Mouse (Mus musculus) midbrain, embryonic 10.5 days (tissue): ENCODE data around the gene Fxr2. TPM values are rescaled to one million over a fixed set of nuclear protein-coding genes. Genes with fewer than 3 reads are reported as not detected.
A peak's percentile ranks its signal among the peaks of the same experiment; 100 is the strongest.

ENCODE experiments used
- DNase-seq: peaks from one replicate; pipeline ENCODE4 v3.0.0-alpha.2; 2017; ENCODE audit warnings: low spot score
- H3K27ac ChIP-seq: fragments of 300-500 bp; sonication (generic); replicated peaks from 2 replicates; pipeline ENCODE4 v1.5.1; 2016; ENCODE audit warnings: mild to moderate bottlenecking
- H3K27me3 ChIP-seq: fragments of 300-500 bp; sonication (generic); 2 replicates; pipeline ENCODE4 v1.6.1; 2016; ENCODE audit warnings: low read depth, mild to moderate bottlenecking; ENCODE audit not compliant: poor library complexity, severe bottlenecking
- H3K36me3 ChIP-seq: fragments of 300-500 bp; sonication (generic); 2 replicates; pipeline ENCODE4 v1.6.1; 2016; ENCODE audit warnings: mild to moderate bottlenecking, moderate library complexity
- H3K4me1 ChIP-seq: fragments of 300-500 bp; sonication (generic); 2 replicates; pipeline ENCODE4 v1.6.1; 2016
- H3K4me3 ChIP-seq: fragments of 300-500 bp; sonication (generic); 2 replicates; pipeline ENCODE4 v1.5.1; 2016; ENCODE audit warnings: mild to moderate bottlenecking, moderate library complexity
- H3K9me3 ChIP-seq: fragments of 300-500 bp; sonication (generic); replicated peaks from 2 replicates; pipeline ENCODE4 v1.6.1; 2016; ENCODE audit warnings: mild to moderate bottlenecking
- WGBS: fragments of 180-500 bp; shearing (Covaris S2); methylation state at CpG from one replicate; pipeline ENCODE4 v1.1.7; 2016; 5-methylcytosine and 5-hydroxymethylcytosine counted together
- polyA plus RNA-seq: library from polyadenylated mRNA; unstranded; fragments of >200 nt; fragmentation: Nextera tagmentation; extraction: Ambion mirVana; gene quantifications from 2 replicates; pipeline ENCODE4 v1.2.1, GENCODE M21; 2016

Gene Fxr2
- polyA plus RNA-seq, 1 experiment from 2014 or later = 39.1 TPM

DNA sequence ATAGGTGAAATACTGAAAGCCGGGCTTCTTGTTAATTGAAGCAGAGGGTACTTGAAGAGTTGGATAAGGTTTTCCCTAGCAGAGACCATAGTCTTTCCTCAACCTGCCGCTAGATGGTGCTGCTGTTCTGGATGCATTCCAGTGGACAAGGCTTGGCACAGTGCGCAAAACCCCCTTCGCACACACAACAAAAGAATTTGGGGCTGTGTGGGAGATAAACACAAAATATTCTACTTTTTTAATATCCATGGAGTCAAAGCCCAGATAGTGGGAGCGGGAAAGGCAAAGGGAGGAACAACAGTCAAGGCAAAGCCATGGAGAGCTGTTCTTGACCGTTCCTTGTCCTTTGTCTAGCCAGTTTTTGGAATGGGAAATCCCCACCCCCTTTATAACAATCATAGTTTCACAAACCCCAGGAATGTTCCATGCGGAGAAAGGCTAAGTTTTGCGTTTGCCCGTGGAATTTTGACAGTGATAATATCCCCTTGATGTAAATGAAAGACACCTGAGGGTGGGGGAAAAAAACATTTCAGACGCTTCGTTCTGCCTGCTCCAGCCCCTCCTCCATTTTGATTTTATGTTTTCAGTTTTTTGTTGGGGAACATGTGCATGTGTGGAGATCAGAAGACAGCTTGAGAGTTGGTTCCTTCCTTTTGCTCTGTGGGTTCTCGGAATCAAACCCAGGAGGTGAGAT lies 50.2 kb downstream of the Fxr2 start:
- peak overlapping the region; percentile 81 for H3K27ac ChIP-seq
- peak; percentile 89 for DNase-seq
- H3K4me3 ChIP-seq = peak overlapping the region; percentile 73
- peaks cover 25% of the 10 kb centered on the region for H3K27me3 ChIP-seq
- WGBS = 30% methylated on average over 12 of the region's 12 CpGs
- peaks cover 26% of the 10 kb centered on the region for H3K36me3 ChIP-seq
- H3K4me1 ChIP-seq = peaks cover 59% of the 10 kb centered on the region
- H3K9me3 ChIP-seq = no peaks in the 10 kb centered on the region

GRCm38 (mm10) chr11:69683576-69683975 lies 50.8 kb downstream of the Fxr2 start:
- peaks cover 20% of the 10 kb centered on the region for H3K36me3 ChIP-seq
- H3K9me3 ChIP-seq = no peaks in the 10 kb centered on the region
- DNase-seq = no peak
- H3K27me3 ChIP-seq = peaks cover 25% of the 10 kb centered on the region
- H3K4me1 ChIP-seq = peaks cover 59% of the 10 kb centered on the region
- peak overlapping the region; percentile 81 for H3K27ac ChIP-seq
- H3K4me3 ChIP-seq = no peak overlapping the region
- 80% methylated on average over 7 of the region's 7 CpGs for WGBS

- 80% methylated on average over 12 of the region's 12 CpGs for WGBS
- Histone ChIP-seq H3K4me3 (no peak overlapping the region), H3K27me3 (peaks cover 25% of the 10 kb centered on the region), H3K36me3 (peaks cover 13% of the 10 kb centered on the region), H3K9me3 (no peaks in the 10 kb centered on the region), H3K27ac (0 out of 2 replicates have a peak overlapping the region, but pooled peaks have one; percentile 81), H3K4me1 (peaks cover 59% of the 10 kb centered on the region)
- DNase-seq = no peak
Observed at GRCm38 (mm10) chr11:69684128-69684745, 51.4 kb downstream of the Fxr2 start.

DNA sequence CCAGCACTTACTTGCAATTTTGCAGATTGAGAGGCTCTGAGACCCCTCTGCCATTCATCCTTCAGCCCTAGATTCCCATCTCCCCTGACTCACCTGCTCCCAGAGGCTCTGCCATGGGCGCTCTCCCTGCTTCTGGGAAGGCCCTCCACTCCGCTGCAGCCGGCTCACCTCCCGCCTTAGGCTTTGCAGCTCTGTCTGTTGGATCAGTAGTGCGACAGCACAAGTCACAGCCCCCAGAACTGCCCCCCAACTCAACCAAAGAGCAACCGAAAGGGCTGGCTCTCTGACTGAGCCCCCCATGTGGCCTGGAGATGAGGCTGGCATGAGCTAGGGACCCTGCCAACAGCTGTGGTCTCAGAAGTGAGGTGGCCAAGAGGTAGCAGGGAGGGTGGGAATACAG lies 52.1 kb downstream of the Fxr2 start:
- DNase-seq = no peak
- peaks cover 55% of the 10 kb centered on the region for H3K4me1 ChIP-seq
- H3K9me3 ChIP-seq = no peaks in the 10 kb centered on the region
- WGBS = 81% methylated on average over 6 of the region's 6 CpGs
- peaks cover 7% of the 10 kb centered on the region for H3K36me3 ChIP-seq
- peaks cover 25% of the 10 kb centered on the region for H3K27me3 ChIP-seq
- 0 out of 2 replicates have a peak overlapping the region, but pooled peaks have one; percentile 30 for H3K27ac ChIP-seq
- H3K4me3 ChIP-seq = 0 out of 2 replicates have a peak overlapping the region, but pooled peaks have one; percentile 8

DNA sequence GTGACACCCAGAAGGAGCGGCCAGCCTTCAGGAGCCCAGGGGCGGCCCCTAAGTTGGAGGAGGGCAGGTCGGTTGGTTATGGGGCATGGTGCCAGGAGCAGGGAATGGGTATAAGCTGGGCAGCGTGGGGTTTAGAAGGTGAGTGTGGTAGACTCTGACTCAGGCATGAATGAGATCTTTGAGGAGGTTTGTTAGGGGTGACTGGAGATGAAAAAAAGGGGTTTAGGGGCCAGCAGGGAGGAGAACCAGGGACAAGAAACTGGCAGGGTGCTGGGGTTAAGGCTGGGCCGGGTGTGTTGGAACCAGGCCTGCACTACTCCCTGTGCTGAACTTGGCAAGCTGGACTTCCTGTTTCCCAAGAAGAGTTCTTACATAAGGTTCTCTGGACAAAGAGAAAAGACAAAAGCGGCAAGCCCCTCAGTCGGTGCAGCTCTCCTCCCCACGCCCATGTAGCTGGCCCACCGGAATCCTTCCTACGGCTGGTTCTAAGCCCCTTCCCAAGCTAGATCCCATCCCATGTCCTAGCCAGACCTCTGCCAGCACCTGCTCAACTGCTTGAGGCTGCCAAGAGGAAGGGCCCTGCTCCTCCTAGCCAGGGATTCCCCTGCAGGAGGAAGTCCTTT lies 52.8 kb downstream of the Fxr2 start, which contains the start of gene Tnfsf13:
Tnfsf13 (minus strand) TSS at position 259 of the 623 bp plus-strand sequence.
- H3K27ac ChIP-seq = peak within 1 kb of the TSS; percentile 30; the same call in 1 of the 2 replicates

GRCm38 (mm10) chr11:69686377-69686776 lies 53.6 kb downstream of the Fxr2 start:
- Histone ChIP-seq H3K27ac (no peak overlapping the region; the same call in 1 of the 2 replicates), H3K4me1 (peaks cover 40% of the 10 kb centered on the region), H3K4me3 (no peak overlapping the region), H3K36me3 (no peaks in the 10 kb centered on the region), H3K27me3 (peaks cover 25% of the 10 kb centered on the region), H3K9me3 (no peaks in the 10 kb centered on the region)
- DNase-seq = no peak
- 14% methylated on average over 4 of the region's 4 CpGs for WGBS

More for the DNA sequence above, 52.8 kb downstream of the Fxr2 start, which contains the start of gene Tnfsf13:
- Histone ChIP-seq H3K9me3 (no peaks in the 10 kb centered on the region), H3K27me3 (peaks cover 25% of the 10 kb centered on the region), H3K4me1 (peaks cover 48% of the 10 kb centered on the region), H3K4me3 (0 out of 2 replicates have a peak within 1 kb of the TSS, but pooled peaks have one; percentile 8), H3K36me3 (no peaks in the 10 kb centered on the region)
- no peak for DNase-seq
- 66% methylated on average over 10 of the region's 10 CpGs for WGBS

GRCm38 (mm10) chr11:69687061-69687460 lies 54.3 kb downstream of the Fxr2 start:
- 58% methylated on average over 5 of the region's 5 CpGs for WGBS
- peaks cover 25% of the 10 kb centered on the region for H3K27me3 ChIP-seq
- H3K27ac ChIP-seq = no peak overlapping the region
- no peaks in the 10 kb centered on the region for H3K9me3 ChIP-seq
- peaks cover 36% of the 10 kb centered on the region for H3K4me1 ChIP-seq
- peak overlapping the region; percentile 12; the same call in 1 of the 2 replicates for H3K4me3 ChIP-seq
- H3K36me3 ChIP-seq = no peaks in the 10 kb centered on the region
- DNase-seq = no peak

- H3K27ac ChIP-seq = peak overlapping the region; percentile 23; the same call in 1 of the 2 replicates
- 100% methylated on average over 1 of the region's 1 CpGs for WGBS
- DNase-seq = no peak
- peaks cover 20% of the 10 kb centered on the region; the same call in 1 of the 2 replicates for H3K27me3 ChIP-seq
- no peaks in the 10 kb centered on the region for H3K36me3 ChIP-seq
- no peaks in the 10 kb centered on the region for H3K9me3 ChIP-seq
- H3K4me3 ChIP-seq = no peak overlapping the region
- peaks cover 24% of the 10 kb centered on the region for H3K4me1 ChIP-seq
Observed at GRCm38 (mm10) chr11:69689891-69690290, 57.1 kb downstream of the Fxr2 start.

GRCm38 (mm10) chr11:69692196-69692811 lies 59.5 kb downstream of the Fxr2 start:
- no peak overlapping the region for H3K27ac ChIP-seq
- no peaks in the 10 kb centered on the region for H3K36me3 ChIP-seq
- no peak overlapping the region for H3K4me3 ChIP-seq
- no peaks in the 10 kb centered on the region for H3K9me3 ChIP-seq
- peaks cover 13% of the 10 kb centered on the region; the same call in 1 of the 2 replicates for H3K27me3 ChIP-seq
- no peak for DNase-seq
- WGBS = 86% methylated on average over 9 of the region's 9 CpGs
- peaks cover 14% of the 10 kb centered on the region for H3K4me1 ChIP-seq

- Histone ChIP-seq H3K27ac (no peak overlapping the region), H3K9me3 (no peaks in the 10 kb centered on the region), H3K4me3 (no peak overlapping the region), H3K36me3 (no peaks in the 10 kb centered on the region), H3K27me3 (peaks cover 13% of the 10 kb centered on the region; the same call in 1 of the 2 replicates), H3K4me1 (peaks cover 14% of the 10 kb centered on the region)
- DNase-seq = no peak
- 90% methylated on average over 6 of the region's 6 CpGs for WGBS
Observed at GRCm38 (mm10) chr11:69692863-69693262, 60.1 kb downstream of the Fxr2 start.

GRCm38 (mm10) chr11:69693421-69693965 lies 60.7 kb downstream of the Fxr2 start:
- peaks cover 13% of the 10 kb centered on the region; the same call in 1 of the 2 replicates for H3K27me3 ChIP-seq
- H3K4me1 ChIP-seq = peaks cover 14% of the 10 kb centered on the region
- WGBS = 60% methylated on average over 11 of the region's 11 CpGs
- no peak for DNase-seq
- H3K36me3 ChIP-seq = no peaks in the 10 kb centered on the region
- no peaks in the 10 kb centered on the region for H3K9me3 ChIP-seq
- H3K4me3 ChIP-seq = no peak overlapping the region
- H3K27ac ChIP-seq = no peak overlapping the region

DNA sequence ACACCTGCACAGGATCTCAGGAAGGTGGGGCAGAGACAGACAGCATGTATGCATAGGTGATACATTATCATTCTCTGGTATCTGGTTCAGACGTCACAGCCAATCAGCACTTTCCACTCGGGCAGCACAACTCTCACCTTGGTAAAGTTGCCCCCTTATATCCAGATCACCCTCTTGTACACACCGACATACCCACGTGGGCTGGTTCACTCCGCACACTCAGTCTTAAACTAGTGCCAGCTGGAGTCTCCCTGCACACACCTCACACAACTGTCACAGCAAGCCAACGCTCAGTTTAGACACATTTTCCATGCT lies 62.2 kb downstream of the Fxr2 start:
- H3K4me3 ChIP-seq = peak overlapping the region; percentile 68
- no peaks in the 10 kb centered on the region for H3K36me3 ChIP-seq
- H3K27me3 ChIP-seq = peaks cover 13% of the 10 kb centered on the region; the same call in 1 of the 2 replicates
- peak overlapping the region; percentile 87; the same call in 1 of the 2 replicates for H3K27ac ChIP-seq
- WGBS = 29% methylated on average over 6 of the region's 6 CpGs
- DNase-seq = no peak
- peaks cover 14% of the 10 kb centered on the region for H3K4me1 ChIP-seq
- no peaks in the 10 kb centered on the region for H3K9me3 ChIP-seq
